In the genomic region with DNA sequence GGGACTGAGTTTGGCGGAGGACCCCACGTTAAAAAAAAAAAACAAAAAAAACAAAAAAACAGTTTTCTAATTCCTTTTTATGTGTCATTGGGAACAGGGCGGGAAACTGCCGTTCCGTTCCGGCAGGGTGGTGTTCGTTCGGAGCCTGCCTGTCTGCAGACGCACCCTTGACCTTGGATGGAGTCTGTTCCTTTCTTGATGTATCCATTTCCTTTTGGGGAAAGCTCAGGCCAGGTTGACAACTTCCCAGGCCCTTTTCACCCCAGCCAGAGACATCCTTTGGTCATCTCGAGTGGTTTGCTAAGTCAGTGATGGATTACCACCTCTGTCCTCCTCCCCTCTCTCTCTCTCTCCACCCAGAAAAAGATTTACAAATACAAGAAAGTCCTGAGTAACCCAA, we compare ENCODE assay signal across 12 mouse cellular contexts.
DNase-seq lines count a peak whose midpoint lies in the region; ATAC-seq and TF ChIP-seq lines count a peak whose summit lies in the region.
"Had no signal": no experiment of that assay in that cellular context is flagged by ENCODE, and none has a peak within 500 bp of the region (broad histone marks: within the 10 kb centered on the region; RNA-seq: fewer than 3 reads in every experiment).

No protein-coding gene starts in this region.

- DNase-seq in heart, embryonic 10.5 days (ENCODE audit: low spot score): no peak
- no peak for DNase-seq in heart, postnatal 36 days
- DNase-seq in kidney, adult 2 months: peak; percentile 85
- peak; percentile 44 to 55 for DNase-seq in kidney, postnatal 4 days
- DNase-seq in liver, embryonic 11.5 days (ENCODE audit: low spot score): no peak
- no peak for DNase-seq in thymus, adult 2 months
- DNase-seq: cerebellum, adult 9-10 months; liver; right cerebral cortex, postnatal 25 days had no signal

- TF ChIP-seq CTCF in kidney, adult 2 months (conservative IDR thresholded peaks at IDR 0.05; ENCODE audit: insufficient read depth, insufficient read length, low read depth, low read length): no peak
- no peak for TF ChIP-seq CTCF in thymus, adult 2 months (IDR thresholded peaks at IDR 0.05; ENCODE audit: borderline replicate concordance, control insufficient read depth, extremely low read depth, insufficient read depth, low read length, poor library complexity)

- no peaks in the 10 kb centered on the region for H3K27me3 ChIP-seq in heart, embryonic 10.5 days (ENCODE audit: insufficient read depth, poor library complexity, severe bottlenecking)
- H3K27me3 ChIP-seq in embryonic facial prominence, embryonic 15.5 days: no peaks in the 10 kb centered on the region
- no peaks in the 10 kb centered on the region for H3K27me3 ChIP-seq in kidney, adult 2 months (replicated peaks; ENCODE audit: control insufficient read depth, insufficient read depth, low read length)
- H3K27me3 ChIP-seq in liver, embryonic 11.5 days (replicated peaks; ENCODE audit: control insufficient read depth, insufficient read depth, low read length): no peaks in the 10 kb centered on the region
- H3K27me3 ChIP-seq in thymus, adult 2 months (ENCODE audit: control insufficient read depth, insufficient read depth, low read length): no peaks in the 10 kb centered on the region
- H3K27me3 ChIP-seq: CH12.LX; midbrain, embryonic 12.5 days had no signal

- H3K9ac ChIP-seq in embryonic facial prominence, embryonic 15.5 days: no peak overlapping the region
- no peak overlapping the region for H3K9ac ChIP-seq in liver, embryonic 11.5 days (ENCODE audit: low read depth, low read length)
- H3K9ac ChIP-seq: midbrain, embryonic 12.5 days had no signal

- H3K9me3 ChIP-seq in heart, embryonic 10.5 days: no peaks in the 10 kb centered on the region
- H3K9me3 ChIP-seq in embryonic facial prominence, embryonic 15.5 days (replicated peaks): no peaks in the 10 kb centered on the region
- no peaks in the 10 kb centered on the region for H3K9me3 ChIP-seq in liver, embryonic 11.5 days (ENCODE audit: control insufficient read depth, low read length)
- H3K9me3 ChIP-seq: midbrain, embryonic 12.5 days had no signal

- intact Hi-C loops in heart, postnatal 36 days (cut with DNase I): no loop called here

- 77% methylated on average over 10 of the region's 10 CpGs for WGBS in heart, embryonic 10.5 days
- 78% methylated on average over 10 of the region's 10 CpGs for WGBS in embryonic facial prominence, embryonic 15.5 days
- 39% methylated on average over 10 of the region's 10 CpGs for WGBS in kidney, adult 2 months
- WGBS in liver, embryonic 11.5 days: 78% methylated on average over 10 of the region's 10 CpGs
- 89% methylated on average over 10 of the region's 10 CpGs for WGBS in thymus, adult 2 months

- ATAC-seq in embryonic facial prominence, embryonic 15.5 days (ENCODE audit: insufficient number of reproducible peaks, low FRiP score, low TSS enrichment, low read depth): no peak
- ATAC-seq in liver, embryonic 11.5 days (replicated peaks; ENCODE audit: low FRiP score): no peak

- no peak for TF ChIP-seq POLR2A in kidney, adult 2 months (IDR thresholded peaks at IDR 0.05; ENCODE audit: low read depth, low read length)
- no peak for TF ChIP-seq POLR2A in thymus, adult 2 months (IDR thresholded peaks at IDR 0.05; ENCODE audit: control insufficient read depth, extremely low read depth, insufficient read depth, low read length, poor library complexity)

- no peak overlapping the region for H3K4me3 ChIP-seq in heart, embryonic 10.5 days
- H3K4me3 ChIP-seq in embryonic facial prominence, embryonic 15.5 days (replicated peaks): no peak overlapping the region
- peak overlapping the region; percentile 18; the same call in 1 of the 2 replicates for H3K4me3 ChIP-seq in kidney, adult 2 months (ENCODE audit: insufficient read depth, low read depth, low read length)
- no peak overlapping the region for H3K4me3 ChIP-seq in liver, embryonic 11.5 days (ENCODE audit: low read depth, low read length)
- H3K4me3 ChIP-seq in thymus, adult 2 months (ENCODE audit: control insufficient read depth, insufficient read depth, low read length): no peak overlapping the region
- H3K4me3 ChIP-seq: midbrain, embryonic 12.5 days had no signal

- H3K36me3 ChIP-seq in heart, embryonic 10.5 days: peaks cover 3% of the 10 kb centered on the region; the same call in 1 of the 2 replicates
- 0 out of 2 replicates have a peak, but pooled peaks cover 4% of the 10 kb centered on the region for H3K36me3 ChIP-seq in embryonic facial prominence, embryonic 15.5 days
- H3K36me3 ChIP-seq in kidney, adult 2 months (ENCODE audit: control insufficient read depth, insufficient read depth, low read length): no peaks in the 10 kb centered on the region; the same call in 1 of the 2 replicates
- H3K36me3 ChIP-seq in liver, embryonic 11.5 days (ENCODE audit: control insufficient read depth, insufficient read depth, low read length): no peaks in the 10 kb centered on the region
- no peaks in the 10 kb centered on the region; the same call in 1 of the 2 replicates for H3K36me3 ChIP-seq in thymus, adult 2 months (ENCODE audit: control insufficient read depth, insufficient read depth, low read length)
- H3K36me3 ChIP-seq: midbrain, embryonic 12.5 days had no signal

- peak overlapping the region; percentile 47 for H3K27ac ChIP-seq in heart, embryonic 10.5 days
- 0 out of 2 replicates have a peak overlapping the region, but pooled peaks have one; percentile 51 for H3K27ac ChIP-seq in embryonic facial prominence, embryonic 15.5 days (replicated peaks)
- peak overlapping the region; percentile 87 for H3K27ac ChIP-seq in kidney, adult 2 months (ENCODE audit: insufficient read depth, low read depth, low read length)
- no peak overlapping the region for H3K27ac ChIP-seq in liver, embryonic 11.5 days (ENCODE audit: low read depth, low read length)
- H3K27ac ChIP-seq in thymus, adult 2 months (ENCODE audit: control insufficient read depth, insufficient read depth, low read length): no peak overlapping the region
- H3K27ac ChIP-seq: midbrain, embryonic 12.5 days had no signal

- peaks cover 51% of the 10 kb centered on the region for H3K4me1 ChIP-seq in heart, embryonic 10.5 days
- peaks cover 43% of the 10 kb centered on the region for H3K4me1 ChIP-seq in embryonic facial prominence, embryonic 15.5 days
- H3K4me1 ChIP-seq in kidney, adult 2 months (ENCODE audit: control insufficient read depth, insufficient read depth, low read length): peaks cover 2% of the 10 kb centered on the region; the same call in 1 of the 2 replicates
- no peaks in the 10 kb centered on the region for H3K4me1 ChIP-seq in liver, embryonic 11.5 days (replicated peaks; ENCODE audit: control insufficient read depth, insufficient read depth, low read length)
- H3K4me1 ChIP-seq in thymus, adult 2 months (replicated peaks; ENCODE audit: control insufficient read depth, insufficient read depth, low read length): no peaks in the 10 kb centered on the region

- H3K4me2 ChIP-seq in embryonic facial prominence, embryonic 15.5 days (replicated peaks): no peak overlapping the region
- no peak overlapping the region for H3K4me2 ChIP-seq in liver, embryonic 11.5 days
- H3K4me2 ChIP-seq: midbrain, embryonic 12.5 days had no signal

Comparison
In these comparisons a context has a peak if more than half of its experiments do, and no peak if none do; other contexts are left out.
1. DNase-seq: peak in kidney, adult 2 months (single experiment) and kidney, postnatal 4 days (2 of 2); none in heart, embryonic 10.5 days (single experiment), heart, postnatal 36 days (0 of 2), liver, embryonic 11.5 days (single experiment) and thymus, adult 2 months (single experiment).
2. H3K27ac ChIP-seq: peak in heart, embryonic 10.5 days (single experiment), embryonic facial prominence, embryonic 15.5 days (single experiment) and kidney, adult 2 months (single experiment); none in liver, embryonic 11.5 days (single experiment) and thymus, adult 2 months (single experiment).